Mouse (Mus musculus): Measurements from ENCODE around the gene Pnldc1. TPM values are rescaled to one million over a fixed set of nuclear protein-coding genes. Genes with fewer than 3 reads are reported as not detected.

Pnldc1 gene
- polyA plus RNA-seq, 1 experiment from 2014 or later = 0.65 TPM

DNA sequence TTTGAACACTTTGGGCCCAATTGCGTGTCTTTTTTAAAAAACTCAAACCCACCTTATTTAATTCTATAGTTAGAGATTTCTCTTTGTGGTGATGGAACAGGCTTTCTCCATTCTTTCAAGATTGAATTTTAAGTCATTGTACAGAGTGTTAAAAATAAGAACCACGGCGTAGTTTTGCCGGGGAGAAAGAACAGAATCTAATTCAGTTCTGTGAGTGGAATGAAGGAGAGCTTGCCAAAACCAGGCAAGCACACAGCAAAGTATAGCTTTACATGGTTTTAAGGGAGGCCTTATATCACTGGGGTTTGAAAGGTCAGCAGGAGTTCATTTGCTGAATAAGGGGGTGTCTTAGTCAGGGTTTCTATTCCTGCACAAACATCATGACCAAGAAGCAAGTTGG is 65.5 kb downstream of the Pnldc1 start:
- DNase-seq (ENCODE audit: low spot score) (no peak), ATAC-seq (replicated peaks; ENCODE audit: low FRiP score, low TSS enrichment, low read depth) (no peak)
- no peak overlapping the region for H3K27ac ChIP-seq (ENCODE audit: low read depth)
- H3K36me3 ChIP-seq (ENCODE audit: control insufficient read depth, insufficient read depth, low read length) = no peaks in the 10 kb centered on the region
- WGBS = 80% methylated on average over 4 of the region's 4 CpGs
- H3K9me3 ChIP-seq (ENCODE audit: control insufficient read depth, low read length) = no peaks in the 10 kb centered on the region
- H3K4me1 ChIP-seq (replicated peaks; ENCODE audit: control insufficient read depth, insufficient read depth, low read length) = peaks cover 4% of the 10 kb centered on the region; the same call in 1 of the 2 replicates
- H3K27me3 ChIP-seq (replicated peaks; ENCODE audit: control insufficient read depth, insufficient read depth, low read length) = no peaks in the 10 kb centered on the region
- no peak overlapping the region for H3K9ac ChIP-seq (ENCODE audit: low read length)
- no peak overlapping the region for H3K4me2 ChIP-seq (ENCODE audit: low read length)
- no peak overlapping the region for H3K4me3 ChIP-seq (ENCODE audit: low read depth, low read length)

DNA sequence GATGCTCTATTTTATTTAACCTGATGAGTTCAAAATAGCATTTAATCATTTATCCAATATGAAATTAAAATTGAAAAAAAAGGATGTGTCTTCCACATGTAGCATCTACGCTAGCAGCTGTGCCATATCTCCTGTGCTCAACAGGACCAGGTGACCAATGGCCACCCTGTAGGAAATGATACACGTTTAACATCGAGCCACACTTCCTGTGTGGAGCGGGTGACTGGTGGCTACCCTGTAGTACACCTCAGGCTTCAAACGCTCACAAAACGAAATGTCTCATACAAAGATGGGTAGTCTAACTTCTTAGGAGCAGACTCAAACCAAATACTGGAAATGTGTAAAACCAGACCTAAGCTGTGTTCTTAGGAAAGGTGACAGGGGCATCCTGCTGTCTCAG is 66.2 kb downstream of the Pnldc1 start:
- no peak for DNase-seq (ENCODE audit: low spot score)
- Histone ChIP-seq H3K4me2 (ENCODE audit: low read length) (no peak overlapping the region), H3K4me1 (replicated peaks; ENCODE audit: control insufficient read depth, insufficient read depth, low read length) (peaks cover 4% of the 10 kb centered on the region; the same call in 1 of the 2 replicates), H3K4me3 (ENCODE audit: low read depth, low read length) (no peak overlapping the region), H3K27ac (ENCODE audit: low read depth) (no peak overlapping the region), H3K9ac (ENCODE audit: low read length) (no peak overlapping the region), H3K36me3 (ENCODE audit: control insufficient read depth, insufficient read depth, low read length) (no peaks in the 10 kb centered on the region), H3K27me3 (replicated peaks; ENCODE audit: control insufficient read depth, insufficient read depth, low read length) (no peaks in the 10 kb centered on the region), H3K9me3 (ENCODE audit: control insufficient read depth, low read length) (no peaks in the 10 kb centered on the region)
- 78% methylated on average over 6 of the region's 6 CpGs for WGBS
- no peak for ATAC-seq (replicated peaks; ENCODE audit: low FRiP score, low TSS enrichment, low read depth)

GRCm38 (mm10) chr17:12839475-12840267 is 70.4 kb downstream of the Pnldc1 start:
- H3K36me3 ChIP-seq (ENCODE audit: control insufficient read depth, insufficient read depth, low read length) = no peaks in the 10 kb centered on the region
- H3K4me2 ChIP-seq (ENCODE audit: low read length) = no peak overlapping the region
- H3K9ac ChIP-seq (ENCODE audit: low read length) = no peak overlapping the region
- no peak overlapping the region for H3K4me3 ChIP-seq (ENCODE audit: low read depth, low read length)
- H3K4me1 ChIP-seq (replicated peaks; ENCODE audit: control insufficient read depth, insufficient read depth, low read length) = no peaks in the 10 kb centered on the region
- H3K27me3 ChIP-seq (replicated peaks; ENCODE audit: control insufficient read depth, insufficient read depth, low read length) = no peaks in the 10 kb centered on the region
- ATAC-seq (replicated peaks; ENCODE audit: low FRiP score, low TSS enrichment, low read depth) = no peak
- WGBS = 62% methylated on average over 10 of the region's 10 CpGs
- no peaks in the 10 kb centered on the region for H3K9me3 ChIP-seq (ENCODE audit: control insufficient read depth, low read length)
- DNase-seq (ENCODE audit: low spot score) = no peak
- no peak overlapping the region for H3K27ac ChIP-seq (ENCODE audit: low read depth)

Small RNA genes within 50 kb of the gene (microRNA-seq; reads per million reads assigned to microRNA genes)
- gene Gm24085 = not detected

Other genes starting within 250 kb of the Pnldc1 start
- gene Slc22a1, start 234.4 kb downstream of the Pnldc1 start, polyA plus RNA-seq (2014; fragmentation: Nextera tagmentation; extraction: Ambion mirVana) = 0.34 TPM in 1 of 2 replicates, not detected in the other
- gene Igf2r, start 140.6 kb downstream of the Pnldc1 start, polyA plus RNA-seq (2014; fragmentation: Nextera tagmentation; extraction: Ambion mirVana) = 52.3 and 52.8 TPM in 2 replicates
- 0.64 and 1.3 TPM in 2 replicates for gene Mas1, start 42.1 kb downstream of the Pnldc1 start, polyA plus RNA-seq (2014; fragmentation: Nextera tagmentation; extraction: Ambion mirVana)
- not detected in 2 replicates for gene Mrgprh, start 34.2 kb downstream of the Pnldc1 start, polyA plus RNA-seq (2014; fragmentation: Nextera tagmentation; extraction: Ambion mirVana)
- 447 and 471 TPM in 2 replicates for gene Tcp1, start 5.5 kb upstream of the Pnldc1 start, polyA plus RNA-seq (2014; fragmentation: Nextera tagmentation; extraction: Ambion mirVana)
- gene Mrpl18, start 6.1 kb upstream of the Pnldc1 start, polyA plus RNA-seq (2014; fragmentation: Nextera tagmentation; extraction: Ambion mirVana) = 168 TPM in 2 replicates
- gene Acat3, start 30.4 kb upstream of the Pnldc1 start, polyA plus RNA-seq (2014; fragmentation: Nextera tagmentation; extraction: Ambion mirVana) = 0.81 and 1.1 TPM in 2 replicates
- gene Acat2, start 50.5 kb upstream of the Pnldc1 start, polyA plus RNA-seq (2014; fragmentation: Nextera tagmentation; extraction: Ambion mirVana) = 141 and 151 TPM in 2 replicates
- 121 and 131 TPM in 2 replicates for gene Wtap, start 83.9 kb upstream of the Pnldc1 start, polyA plus RNA-seq (2014; fragmentation: Nextera tagmentation; extraction: Ambion mirVana)
- gene Sod2, start 96.6 kb upstream of the Pnldc1 start, polyA plus RNA-seq (2014; fragmentation: Nextera tagmentation; extraction: Ambion mirVana) = 141 and 149 TPM in 2 replicates
- gene Gpr31b, start 142.1 kb upstream of the Pnldc1 start, polyA plus RNA-seq (2014; fragmentation: Nextera tagmentation; extraction: Ambion mirVana) = 0.27 TPM in 1 of 2 replicates, not detected in the other
- gene Tcp10b, start 150.9 kb upstream of the Pnldc1 start, polyA plus RNA-seq (2014; fragmentation: Nextera tagmentation; extraction: Ambion mirVana) = 0.09 and 0.31 TPM in 2 replicates
- gene Unc93a, start 221.6 kb upstream of the Pnldc1 start, polyA plus RNA-seq (2014; fragmentation: Nextera tagmentation; extraction: Ambion mirVana) = not detected in 2 replicates